Mouse (Mus musculus) MN1 (cell line): ENCODE results near the gene Myo1a.
A peak's percentile ranks its signal among the peaks of the same experiment; 100 is the strongest.

Source experiments
- DNase-seq: peaks from one replicate; pipeline ENCODE4 v3.0.0-alpha.2; 2016; ENCODE audit warnings: low spot score

Myo1a gene

DNA sequence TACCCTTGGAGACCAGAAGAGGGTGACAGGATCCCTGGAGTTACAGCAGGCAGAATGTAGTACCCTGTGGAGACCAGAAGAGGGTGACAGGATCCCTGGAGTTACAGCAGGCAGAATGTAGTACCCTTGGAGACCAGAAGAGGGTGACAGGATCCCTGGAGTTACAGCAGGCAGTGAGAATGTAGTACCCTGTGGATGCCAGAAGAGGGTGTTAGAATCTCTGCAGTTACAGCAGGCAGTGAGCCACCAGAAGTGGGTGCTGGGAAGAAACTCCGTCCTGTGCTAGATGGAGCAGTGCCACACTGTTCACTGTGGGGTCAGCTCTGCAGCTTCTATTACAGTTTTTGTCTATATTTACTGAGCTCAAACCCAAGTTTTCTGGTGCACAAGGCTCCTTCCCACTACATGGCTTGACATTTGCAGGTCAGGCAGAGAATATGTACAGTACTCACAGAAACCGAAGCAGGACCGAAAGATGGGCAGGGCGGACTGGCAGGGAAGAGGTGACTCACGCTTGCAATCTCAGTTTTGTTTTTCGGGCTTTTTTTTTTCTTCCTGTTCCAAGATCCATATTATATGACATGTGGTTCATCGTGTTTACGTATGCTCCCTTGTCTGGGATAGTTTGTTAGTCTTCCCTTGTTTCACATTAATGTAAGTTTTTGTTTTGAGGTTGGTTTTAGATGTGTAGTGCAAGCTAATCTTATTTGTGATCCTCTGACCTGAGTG is 30.0 kb upstream of the Myo1a start:
- DNase-seq, result peak; percentile 87

DNA sequence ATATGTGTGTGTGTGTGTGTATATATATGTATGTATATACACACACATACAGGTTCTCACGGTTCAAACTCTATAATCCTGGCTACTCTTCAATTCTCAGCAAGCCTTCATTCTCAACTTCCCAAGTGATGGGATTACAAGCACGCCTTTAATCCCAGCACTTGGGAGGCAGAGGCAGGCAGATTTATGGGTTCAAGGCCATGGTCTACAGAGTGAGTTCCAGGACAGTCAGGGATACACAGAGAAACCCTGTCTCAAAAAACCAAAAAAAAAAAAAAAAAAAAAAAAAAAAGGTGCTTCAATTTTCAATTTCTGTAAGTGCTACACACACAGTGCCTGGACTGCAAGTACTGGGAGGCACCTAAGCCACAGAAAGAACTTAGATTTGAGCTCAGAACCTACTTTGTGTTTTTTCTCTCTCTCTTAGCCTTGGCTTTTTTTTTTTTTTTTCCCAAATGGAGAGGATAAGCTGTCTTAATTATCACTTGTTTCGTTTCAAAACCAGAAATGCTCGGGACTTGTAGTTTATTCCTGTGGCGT is 29.0 kb upstream of the Myo1a start:
- peak; percentile 16 for DNase-seq

DNA sequence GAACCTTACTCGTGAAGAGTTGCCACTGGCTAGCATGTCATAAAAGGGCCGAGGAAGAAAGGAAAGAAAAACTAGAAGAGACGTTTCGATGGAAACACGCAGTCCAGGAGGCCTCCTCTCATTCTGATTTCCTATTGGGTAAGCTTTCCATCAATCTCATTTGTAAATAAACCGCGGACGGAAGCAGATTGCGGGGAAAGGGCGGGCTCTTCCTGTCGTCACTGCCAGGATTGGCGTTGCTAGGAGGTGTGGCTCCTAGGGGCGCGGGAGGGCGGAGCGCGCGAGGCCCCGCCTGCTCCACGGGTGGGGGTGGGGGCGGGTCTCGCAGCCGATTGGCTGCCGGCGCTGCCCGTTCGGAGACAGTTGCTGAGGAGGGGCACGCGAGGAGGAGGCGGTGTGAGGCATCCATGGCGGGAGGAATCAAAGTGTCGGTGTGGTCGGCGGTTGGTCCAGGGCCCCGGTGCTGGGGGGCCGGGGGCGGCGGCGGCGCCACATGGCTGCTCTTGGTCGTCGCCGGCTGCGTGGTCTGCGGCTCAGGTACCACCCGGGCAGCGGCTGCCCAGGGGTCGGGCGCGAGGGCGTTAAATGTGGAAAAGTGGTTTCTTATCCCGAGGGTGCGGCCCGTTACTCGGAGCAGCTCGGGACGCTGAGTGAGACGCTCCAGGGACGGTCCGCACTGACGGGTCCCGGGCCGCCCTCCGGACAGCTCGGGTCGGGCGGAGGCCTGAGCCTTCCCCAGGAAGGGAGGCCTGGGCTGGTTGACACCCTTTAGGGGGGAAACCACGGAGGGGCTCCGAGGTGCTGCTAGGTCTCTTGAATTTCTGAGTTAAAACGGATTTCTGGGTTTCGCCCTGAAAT is 28.1 kb upstream of the Myo1a start:
- peak; percentile 96 for DNase-seq

DNA sequence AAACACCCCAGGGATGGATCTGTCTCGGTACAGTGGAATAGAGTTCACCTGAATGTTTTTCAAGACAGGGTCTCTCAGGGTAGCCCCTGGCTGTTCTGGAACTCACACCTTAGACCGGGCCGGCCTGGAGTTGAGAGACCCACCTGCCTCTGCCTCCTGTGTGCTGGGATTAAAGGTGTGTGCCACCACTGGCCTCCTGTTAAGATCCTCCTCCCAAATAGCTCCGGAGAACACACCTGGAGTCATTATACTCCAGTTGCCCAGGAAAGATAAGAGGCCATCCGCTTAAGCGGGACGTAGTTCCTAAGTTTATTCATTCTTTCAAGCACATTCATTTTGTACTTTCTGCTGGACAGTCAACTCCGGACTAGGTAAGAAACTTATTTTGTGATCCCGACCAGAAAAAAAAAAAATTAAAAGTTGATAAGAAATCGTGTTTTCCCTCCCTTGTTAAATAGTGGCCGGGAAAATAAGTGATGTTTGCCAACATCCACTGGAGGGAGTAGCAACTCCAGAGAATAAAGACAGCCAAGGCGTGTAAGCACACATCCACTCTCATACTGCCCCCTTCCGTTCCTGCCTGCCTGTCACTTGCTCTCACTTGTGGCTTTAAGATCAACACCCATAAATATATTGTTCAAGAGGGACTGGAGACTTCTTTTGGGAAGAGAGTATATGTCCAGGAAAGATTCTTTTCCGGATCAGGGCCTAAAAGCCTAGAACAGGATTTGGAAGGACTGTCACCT is 27.2 kb upstream of the Myo1a start:
- DNase-seq, result peak; percentile 79

DNA sequence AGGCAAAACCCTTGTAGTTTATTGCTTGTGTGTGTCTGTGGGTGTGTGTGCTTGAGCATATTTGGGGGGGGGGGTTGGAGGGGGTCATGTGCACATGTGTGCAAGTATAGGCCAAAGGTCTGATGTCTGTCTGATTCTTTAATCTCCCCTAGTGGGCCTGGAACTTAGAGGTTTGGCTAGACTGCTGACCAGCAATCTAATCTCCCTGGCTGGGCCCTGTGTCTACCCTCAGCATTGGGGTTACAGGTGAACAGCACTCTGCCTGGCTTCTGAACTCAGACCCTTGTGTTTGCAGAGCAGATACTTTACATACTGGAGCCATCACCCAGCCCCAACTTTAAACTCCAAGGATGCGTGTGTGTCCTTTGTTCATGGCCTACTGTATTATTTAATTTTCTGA is 25.8 kb upstream of the Myo1a start:
- DNase-seq, result no peak

DNA sequence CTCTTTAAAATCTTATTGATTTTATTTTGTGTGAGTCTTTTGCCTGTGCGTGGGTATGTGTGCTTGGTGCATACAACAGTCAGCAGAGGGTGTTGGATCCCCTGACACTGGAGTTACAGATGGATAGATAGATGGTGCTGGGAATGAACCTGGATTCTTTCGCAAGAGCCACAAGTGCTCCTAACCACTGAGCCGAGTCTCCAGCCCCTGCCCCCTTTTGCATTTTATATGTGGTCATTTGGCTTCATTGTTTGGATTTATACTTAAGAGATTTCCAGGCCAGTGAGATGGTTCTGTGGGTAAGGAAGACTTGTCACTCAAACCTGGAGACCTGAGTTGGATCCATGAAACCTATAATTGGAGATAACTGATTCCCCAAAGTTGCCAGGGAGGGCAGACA is 25.1 kb upstream of the Myo1a start:
- no peak for DNase-seq

DNA sequence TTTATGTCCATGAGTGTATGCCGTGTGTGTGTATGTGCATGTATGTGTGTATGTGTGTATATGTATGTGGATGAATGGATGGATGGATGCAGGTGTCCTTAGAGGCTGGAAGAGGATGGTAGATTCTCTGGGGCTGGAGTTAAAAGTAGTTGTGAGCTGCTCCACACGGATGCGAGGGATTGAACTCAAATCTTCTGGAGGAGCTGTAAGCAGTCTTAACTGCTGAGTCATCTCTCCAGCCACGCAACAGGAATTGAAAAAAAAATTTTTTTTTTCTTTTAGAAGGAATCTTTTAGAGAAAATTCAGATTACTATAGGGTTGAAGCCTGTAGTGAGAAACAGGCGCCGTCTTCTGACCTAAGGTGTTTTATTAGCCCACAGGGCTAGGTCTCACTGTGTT is 22.1 kb upstream of the Myo1a start:
- no peak for DNase-seq

DNA sequence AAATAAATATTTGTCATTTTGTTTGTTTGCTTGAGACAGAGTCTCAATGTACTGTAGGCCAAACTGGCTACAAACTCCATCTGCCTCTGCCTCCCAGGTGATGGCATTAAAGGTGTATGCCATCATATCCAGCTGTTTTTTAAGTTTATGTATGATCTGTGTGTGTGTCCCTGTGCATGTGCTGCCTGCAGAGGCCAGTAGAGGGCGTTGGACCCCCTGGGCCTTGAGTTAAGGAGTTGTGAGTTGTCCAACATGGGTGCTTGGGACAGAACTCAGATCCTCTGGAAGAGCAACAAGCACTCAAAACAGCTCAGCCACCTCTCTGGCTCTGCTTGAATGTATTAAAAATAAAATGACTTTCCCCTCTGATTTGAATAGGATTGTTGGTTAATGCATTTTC is 13.9 kb upstream of the Myo1a start:
- DNase-seq, result no peak

DNA sequence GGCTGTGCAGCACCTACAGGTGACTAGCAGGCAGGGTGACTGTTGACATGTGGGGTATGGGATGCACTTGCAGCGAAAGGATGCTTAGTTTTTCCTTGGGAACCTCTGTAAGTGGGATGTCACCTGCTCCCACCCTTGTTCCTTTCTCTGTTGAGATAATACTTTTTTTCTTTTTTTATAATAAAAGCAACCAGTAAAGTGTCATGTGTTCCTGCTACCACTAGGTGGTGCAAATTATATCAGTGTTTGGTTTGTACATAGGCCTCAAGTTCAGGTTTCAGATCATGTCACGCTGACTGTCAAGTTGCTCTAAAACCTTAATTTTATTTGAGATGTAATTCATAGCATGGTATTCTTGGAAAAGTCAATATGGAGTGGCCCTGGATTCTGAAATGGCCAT is 10.3 kb upstream of the Myo1a start:
- DNase-seq, result peak; percentile 30

DNA sequence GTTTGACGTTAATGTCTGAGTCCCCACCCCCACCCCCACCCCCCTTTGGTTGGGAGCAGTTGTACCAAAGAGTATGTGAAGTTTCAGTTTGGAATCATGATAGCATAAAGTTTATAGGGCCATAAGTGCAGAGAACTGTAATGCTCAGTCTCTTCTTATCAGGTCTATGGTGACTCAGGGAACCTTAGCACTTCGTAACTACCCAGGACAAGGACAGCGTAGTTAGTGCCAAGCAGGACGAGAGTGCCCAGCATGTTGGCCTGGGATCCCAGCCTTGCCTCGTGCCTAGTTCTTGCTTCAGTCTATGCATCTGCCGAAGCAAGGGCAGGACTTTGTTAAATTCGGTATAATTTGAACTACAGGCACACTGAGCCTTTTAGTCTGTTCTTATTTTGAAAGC is 9.2 kb upstream of the Myo1a start:
- no peak for DNase-seq

DNA sequence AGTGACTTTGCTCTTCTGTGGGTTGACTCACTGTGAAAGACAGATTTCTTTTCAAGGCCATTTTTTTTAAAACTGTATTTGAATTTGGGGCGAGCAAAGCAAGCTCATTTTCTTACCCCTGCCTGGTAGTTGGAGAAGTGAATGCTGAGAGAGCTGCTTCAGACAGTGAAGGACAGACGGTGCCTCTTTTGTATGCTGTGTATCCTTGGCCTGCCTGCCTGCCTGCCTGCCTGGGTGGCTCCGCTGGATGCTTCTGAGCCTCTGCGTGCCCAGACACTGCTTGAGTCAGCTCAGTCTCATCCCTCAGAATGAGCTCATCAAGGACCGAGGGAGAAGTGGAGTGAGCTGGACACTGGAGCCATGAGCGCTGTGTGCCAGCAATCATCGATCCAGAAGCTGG is 6.0 kb upstream of the Myo1a start:
- DNase-seq, result no peak

DNA sequence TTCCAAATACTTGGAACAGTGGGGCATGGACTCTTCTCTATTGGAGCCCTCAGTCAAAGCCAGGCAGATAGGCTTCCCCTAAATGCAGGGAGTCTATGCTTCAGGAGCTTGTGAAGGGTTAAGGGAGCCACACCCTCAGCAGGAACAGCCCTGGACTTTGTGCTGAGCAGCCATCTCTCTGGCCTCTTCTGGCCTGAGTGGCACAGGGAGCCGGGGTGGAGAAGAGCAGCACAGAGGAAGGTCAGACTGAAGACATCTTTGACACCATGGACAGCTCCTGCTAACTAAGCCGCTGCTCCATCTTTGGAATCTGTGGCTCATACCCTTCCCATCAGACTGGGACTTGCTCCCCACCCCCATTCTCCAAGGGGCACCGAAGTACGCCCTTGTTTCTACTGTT is 1.7 kb upstream of the Myo1a start:
- DNase-seq, result no peak

DNA sequence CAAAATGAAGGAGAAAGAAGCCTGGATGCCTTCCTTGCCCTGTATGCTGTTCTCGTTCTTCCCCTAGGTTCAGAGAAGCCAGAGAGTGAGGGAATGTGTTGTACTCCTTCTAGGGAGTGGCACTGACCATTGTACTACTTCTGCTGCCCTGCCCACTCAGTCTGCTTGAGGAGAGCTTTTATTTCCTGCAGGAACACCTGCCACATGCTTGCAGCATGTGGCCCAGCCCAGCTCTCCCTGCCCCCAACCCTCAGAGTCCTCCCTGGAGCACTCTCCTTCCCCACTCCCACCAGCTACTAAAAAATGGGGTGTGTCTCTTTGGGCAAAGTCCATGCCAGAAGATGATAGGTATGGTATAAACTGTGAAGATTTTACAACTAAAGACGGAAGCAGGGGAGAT is 677 bp upstream of the Myo1a start:
- DNase-seq, result no peak

DNA sequence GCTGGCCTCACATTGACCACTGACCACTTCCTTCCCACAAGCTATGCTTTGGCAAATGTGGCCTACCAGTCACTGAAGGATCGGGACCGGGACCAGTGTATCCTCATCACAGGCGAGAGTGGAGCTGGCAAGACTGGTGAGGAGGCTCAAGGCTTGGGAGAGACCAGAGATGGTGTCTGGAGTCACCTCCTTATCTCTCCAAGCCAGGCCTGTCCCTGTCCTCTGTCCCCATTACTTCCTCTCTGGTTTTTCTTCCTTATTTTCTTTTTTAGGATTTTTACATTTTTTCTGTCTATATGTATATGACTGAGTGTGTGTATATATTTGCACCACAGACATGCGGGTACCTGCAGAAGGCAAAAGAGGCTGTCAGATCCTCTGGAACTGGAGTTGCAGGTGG is 813 bp downstream of the Myo1a start:
- no peak for DNase-seq

DNA sequence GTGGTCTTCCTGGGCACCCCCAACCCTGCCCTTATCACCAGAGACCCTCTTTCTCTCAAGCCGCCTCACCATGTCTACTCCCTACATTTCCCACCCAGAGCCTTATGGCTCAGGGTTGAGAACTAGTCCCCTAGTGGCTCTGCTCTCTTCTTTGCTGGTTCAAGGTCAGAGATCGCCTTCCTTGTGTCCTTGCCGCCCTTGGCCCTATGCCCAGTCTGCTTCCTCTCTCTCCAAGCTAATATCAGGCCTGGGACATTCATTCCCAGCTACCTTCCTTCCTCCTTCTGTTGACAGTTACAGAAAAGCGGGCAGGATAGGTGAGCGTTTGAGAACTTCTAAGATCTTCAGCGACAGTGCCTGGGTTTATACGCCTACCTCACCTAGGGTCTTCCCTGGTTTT is 2.8 kb downstream of the Myo1a start:
- no peak for DNase-seq

DNA sequence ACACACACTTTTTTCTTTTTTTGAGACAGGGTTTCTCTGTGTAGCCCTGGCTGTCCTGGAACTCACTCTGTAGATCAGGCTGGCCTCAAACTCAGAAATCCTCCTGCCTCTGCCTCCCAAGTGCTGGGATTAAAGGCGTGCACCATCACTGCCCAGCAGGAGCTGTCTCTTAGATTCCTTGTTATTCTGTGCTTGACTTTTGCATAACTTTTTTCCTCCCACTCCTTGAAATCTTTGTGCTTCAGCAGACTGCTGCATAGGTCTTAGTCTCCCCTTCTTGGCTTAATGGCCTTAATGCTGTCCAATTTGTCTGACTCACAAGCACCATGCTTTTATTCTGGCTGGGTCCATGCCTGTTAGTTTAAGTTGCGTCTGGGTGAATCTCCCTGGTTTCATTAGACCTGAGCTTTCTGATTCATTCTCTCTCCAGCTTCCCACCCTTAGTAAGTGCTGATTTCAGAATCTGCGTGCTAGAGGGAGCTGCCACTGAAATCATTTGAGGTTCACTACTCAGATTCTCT is 3.9 kb downstream of the Myo1a start:
- DNase-seq, result no peak

DNA sequence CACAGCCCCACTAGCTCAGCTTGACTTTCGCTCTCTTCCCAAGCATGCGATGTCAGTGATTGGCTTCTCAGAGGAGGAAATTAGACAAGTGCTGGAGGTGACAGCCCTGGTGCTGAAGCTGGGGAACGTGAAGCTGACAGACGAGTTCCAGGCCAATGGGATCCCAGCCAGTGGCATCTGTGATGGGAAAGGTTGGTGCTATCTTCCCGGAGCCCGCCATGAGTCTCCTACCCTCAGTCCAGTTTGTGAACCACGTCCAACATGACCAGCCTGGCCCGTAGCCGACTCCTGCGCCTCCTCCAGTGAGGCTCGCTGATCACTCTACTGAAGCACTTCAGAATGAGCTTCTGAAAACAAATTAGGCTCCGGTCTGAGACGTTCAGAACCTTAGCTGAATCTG is 5.4 kb downstream of the Myo1a start:
- DNase-seq, result no peak

DNA sequence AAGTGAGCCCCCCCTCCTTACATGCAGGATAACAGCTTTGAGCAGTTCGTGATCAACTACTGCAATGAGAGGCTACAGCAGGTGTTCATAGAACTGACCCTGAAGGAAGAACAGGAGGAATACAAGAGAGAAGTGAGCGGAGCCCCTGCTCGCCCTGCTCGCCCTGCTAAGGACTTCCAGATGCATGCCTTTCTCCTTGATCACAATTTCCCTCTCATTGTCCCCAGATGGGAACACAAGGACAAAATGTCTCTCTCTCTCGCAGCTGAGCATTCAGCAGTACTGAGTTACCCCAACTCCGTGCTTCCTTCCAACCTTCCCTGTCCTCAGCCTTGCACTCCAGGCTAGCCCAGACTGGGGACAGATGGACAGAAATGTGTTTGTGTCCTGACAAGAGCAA is 7.8 kb downstream of the Myo1a start:
- no peak for DNase-seq

DNA sequence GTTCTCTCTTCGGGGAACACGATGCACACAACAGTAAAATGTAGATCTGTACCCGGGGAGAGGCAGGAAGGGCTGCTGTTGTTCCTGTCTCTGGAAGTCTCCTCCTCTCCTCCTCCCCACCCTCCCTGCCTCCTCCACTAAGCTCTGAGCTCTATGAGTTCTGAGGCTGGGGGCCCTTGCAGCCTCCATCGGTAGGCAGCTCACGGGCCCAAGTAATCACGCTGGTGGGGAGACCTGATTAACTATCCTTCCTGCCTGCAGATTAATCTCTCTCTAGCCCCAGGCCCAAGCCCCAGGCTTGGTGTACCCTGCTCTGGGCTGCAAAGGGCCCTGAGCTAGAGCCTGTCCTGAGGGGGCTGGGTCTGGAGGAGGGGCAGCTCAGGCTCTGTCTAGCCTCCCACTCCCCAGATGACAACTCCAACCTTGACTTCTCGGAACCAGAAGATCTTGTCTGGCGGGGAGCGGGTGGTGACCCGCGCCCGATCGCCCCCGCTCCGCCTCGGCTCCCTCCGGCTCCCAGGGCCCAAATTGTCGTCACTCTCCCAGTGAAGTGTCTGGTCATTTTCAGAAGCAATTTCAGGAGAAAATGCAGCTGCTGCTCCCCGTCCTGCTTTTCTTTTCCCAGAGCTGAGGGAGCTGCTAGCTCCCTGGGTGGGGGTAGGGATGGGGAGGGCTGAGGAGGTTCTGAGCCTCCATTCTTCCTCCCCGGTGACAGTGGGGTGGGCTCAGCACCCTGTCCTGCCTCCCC is 16.9 kb downstream of the Myo1a start:
- DNase-seq, result peak; percentile 19

DNA sequence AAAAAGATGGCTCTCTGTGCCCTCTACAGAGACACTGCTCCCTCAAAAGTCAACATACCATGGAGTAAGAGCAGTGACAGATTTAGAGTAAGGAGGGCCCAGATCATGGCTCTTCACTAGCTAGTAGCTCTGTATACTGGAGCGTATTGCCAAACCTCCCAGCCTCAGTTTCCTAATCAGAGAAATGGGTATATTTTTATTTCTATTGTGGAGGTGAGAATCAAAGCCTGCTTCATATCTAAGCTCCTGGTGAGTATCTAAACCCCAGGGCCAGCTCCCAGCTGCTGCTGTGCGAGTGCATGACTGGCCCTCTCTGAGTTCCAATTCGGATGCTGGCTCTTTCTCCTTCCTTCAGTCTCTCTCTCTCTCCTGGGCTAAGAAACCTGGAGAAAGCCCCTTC is 19.2 kb downstream of the Myo1a start, which contains the start of gene Tac2:
Tac2 (plus strand) TSS at position 301 of the 400 bp plus-strand sequence.
- DNase-seq, result no peak

DNA sequence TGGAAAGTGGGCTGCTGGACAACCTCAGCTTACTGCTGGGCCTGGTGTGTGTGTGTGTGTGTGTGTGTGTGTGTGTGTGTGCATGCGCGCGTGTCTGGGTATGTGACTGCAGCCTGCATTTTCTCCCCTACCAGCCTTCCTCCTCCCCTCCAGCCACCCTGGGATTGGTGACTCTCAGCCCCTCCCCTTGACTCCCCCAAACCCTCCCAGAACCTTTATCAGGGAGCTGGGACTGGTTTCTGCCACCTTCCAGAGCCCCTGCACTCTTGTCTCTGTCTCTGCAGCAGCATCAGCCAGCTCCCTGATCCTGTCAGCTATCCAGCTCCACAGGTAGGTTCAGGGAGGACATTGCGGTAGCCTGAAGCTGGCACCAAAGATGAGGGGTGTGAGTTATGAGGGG is 20.2 kb downstream of the Myo1a start:
- no peak for DNase-seq

DNA sequence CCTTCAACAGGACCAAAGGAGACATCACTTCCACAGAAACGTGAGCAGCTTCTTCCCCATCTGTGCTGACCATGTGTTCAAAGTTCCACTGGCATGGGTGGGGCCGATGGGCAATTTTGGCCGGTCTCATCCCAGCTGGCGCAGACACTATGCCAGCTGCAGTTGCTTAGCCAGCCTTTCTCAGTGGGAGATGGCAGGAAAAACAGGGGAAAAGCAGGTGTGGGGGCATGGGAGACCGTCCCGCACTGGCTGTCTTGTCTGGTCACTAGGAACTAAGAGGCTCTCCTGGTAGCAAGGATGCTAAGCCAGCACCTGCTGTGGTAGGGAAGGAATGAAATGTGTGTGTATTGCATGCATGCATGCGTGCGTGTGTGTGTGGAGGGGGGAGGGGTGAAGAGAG is 23.5 kb downstream of the Myo1a start:
- no peak for DNase-seq
